Mouse (Mus musculus) bone marrow, adult 2 months (tissue): Measurements from ENCODE around the gene Isca2.

Experiments
- CTCF ChIP-seq: fragments of 200-500 bp; IDR thresholded peaks from 2 replicates; pipeline ENCODE4 v1.5.1; 2011; ENCODE audit warnings: low read length, control low read depth; ENCODE audit not compliant: control insufficient read depth, insufficient read depth
- POLR2A ChIP-seq: fragments of 200-500 bp; IDR thresholded peaks from 2 replicates; pipeline ENCODE4 v1.6.1; 2011; ENCODE audit warnings: low read depth, mild to moderate bottlenecking, control low read depth, low read length, borderline replicate concordance; ENCODE audit not compliant: control insufficient read depth

- no peak for TF ChIP-seq CTCF
- TF ChIP-seq POLR2A = no peak
Observed at GRCm38 (mm10) chr12:84771981-84772520, 1.0 kb upstream of the Isca2 start.
